Mouse (Mus musculus) adrenal gland, adult 2 months (tissue): Measurements from ENCODE around the gene Fam117a. TPM values are rescaled to one million over a fixed set of nuclear protein-coding genes. Genes with fewer than 3 reads are reported as not detected.
A peak's percentile ranks its signal among the peaks of the same experiment; 100 is the strongest.
"Not testable (repeated sequence)": the region's sequence is repeated elsewhere in the genome, so short reads cannot be mapped to it uniquely, and the experiment has no call there.

ENCODE experiments used
- DNase-seq: peaks from one replicate; pipeline ENCODE4 v3.0.0; 2021
- polyA plus RNA-seq: library from polyadenylated mRNA; depleted of rRNA; stranded (reverse); fragments of >200 nt; gene quantifications from 2 replicates; pipeline ENCODE4 v1.2.3, GENCODE M21; 2012
- total RNA-seq, 2 experiments: library from RNA; stranded (reverse); gene quantifications; 2 replicates each; pipeline ENCODE4 v1.2.3; 2021

Gene Fam117a
- total and polyA plus RNA-seq, 3 experiments: 16.6 to 27.0 (median 20.9) TPM

DNA sequence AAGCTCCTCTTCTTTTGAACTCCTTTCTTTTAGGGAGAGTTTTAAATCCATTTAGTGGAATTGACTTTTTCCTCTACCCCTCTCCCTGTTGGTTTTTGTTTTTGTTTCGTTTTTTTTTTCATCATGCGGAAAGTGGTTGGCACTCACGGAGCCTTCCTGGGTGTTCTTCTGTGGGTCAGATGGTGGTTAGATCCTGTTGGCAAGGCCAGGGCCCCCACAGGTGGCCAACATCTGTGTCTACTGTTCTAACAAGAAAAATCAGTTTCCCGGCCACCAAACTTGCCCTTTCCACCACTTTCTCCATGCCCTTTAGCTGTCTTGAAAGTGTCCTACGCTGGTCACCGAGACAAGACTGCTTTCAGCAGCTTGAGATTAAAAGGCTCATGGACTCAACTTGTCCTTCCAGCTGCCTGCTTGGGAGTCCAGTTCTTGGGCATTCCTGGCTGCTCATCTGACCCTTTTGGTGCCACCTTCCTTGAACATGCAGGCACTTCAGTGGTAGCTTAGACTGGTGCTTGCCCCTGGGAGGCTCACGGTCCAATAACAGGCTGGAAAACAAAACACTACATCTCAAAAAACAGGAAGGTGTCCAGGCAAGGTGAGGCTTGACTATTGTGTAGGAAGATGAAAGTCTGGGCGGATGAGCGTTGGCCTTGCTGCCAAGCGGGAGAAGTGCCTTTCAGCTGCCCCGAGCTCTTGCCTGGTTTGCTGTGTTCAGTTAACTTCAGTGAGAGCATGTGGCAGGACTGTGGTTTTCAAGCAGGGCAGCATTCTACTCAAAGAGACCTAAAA lies 56.1 kb downstream of the Fam117a start:
- no peak for DNase-seq

DNA sequence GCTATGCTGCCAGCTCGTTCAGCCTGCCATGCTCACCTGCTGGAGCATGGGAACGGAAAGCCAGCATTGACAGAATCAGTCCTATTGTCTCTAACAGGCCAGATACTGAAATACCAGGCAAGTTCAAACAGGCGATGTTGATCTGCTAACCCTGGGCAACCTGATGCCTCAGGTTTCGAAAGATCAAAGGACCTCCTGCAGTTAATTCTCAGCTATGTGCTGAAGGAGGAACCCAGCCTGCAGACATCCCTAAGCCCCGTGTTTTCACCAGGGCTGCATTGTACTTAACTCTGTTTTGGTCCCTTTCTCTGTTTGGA lies 56.6 kb downstream of the Fam117a start:
- DNase-seq: no peak

- DNase-seq: no peak
Measured at GRCm38 (mm10) chr11:95394112-95394511, 57.3 kb downstream of the Fam117a start.

- no peak for DNase-seq
Measured at GRCm38 (mm10) chr11:95396548-95396947, 59.7 kb downstream of the Fam117a start.

- DNase-seq: peak; percentile 65
Measured at GRCm38 (mm10) chr11:95397843-95398835, 61.3 kb downstream of the Fam117a start.

DNA sequence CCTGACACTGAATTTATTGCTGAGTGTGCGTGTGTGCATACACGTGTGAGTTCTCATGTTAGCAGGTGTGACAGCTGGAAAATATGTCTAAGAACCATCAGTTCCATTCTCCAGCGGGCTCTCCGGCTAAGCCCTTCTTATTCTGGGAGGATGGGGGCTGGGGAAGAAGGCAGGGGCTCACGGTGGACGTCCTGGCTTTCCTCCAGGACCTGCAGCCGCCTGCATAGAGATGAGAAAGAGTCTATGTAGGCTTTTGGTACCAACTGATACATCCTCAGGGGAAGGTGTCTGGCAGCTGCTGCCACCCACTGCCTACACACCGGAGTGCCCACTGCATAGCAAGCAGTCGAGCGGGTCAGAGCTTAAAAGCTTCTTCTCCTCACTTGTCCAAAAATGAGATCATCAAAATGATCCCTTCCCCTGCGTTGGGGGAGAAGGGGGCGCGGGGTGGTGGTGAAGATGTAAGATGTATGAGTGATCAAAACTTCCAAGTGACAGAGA lies 62.8 kb downstream of the Fam117a start:
- DNase-seq: no peak

GRCm38 (mm10) chr11:95401568-95401967 lies 64.8 kb downstream of the Fam117a start:
- DNase-seq: no peak

DNA sequence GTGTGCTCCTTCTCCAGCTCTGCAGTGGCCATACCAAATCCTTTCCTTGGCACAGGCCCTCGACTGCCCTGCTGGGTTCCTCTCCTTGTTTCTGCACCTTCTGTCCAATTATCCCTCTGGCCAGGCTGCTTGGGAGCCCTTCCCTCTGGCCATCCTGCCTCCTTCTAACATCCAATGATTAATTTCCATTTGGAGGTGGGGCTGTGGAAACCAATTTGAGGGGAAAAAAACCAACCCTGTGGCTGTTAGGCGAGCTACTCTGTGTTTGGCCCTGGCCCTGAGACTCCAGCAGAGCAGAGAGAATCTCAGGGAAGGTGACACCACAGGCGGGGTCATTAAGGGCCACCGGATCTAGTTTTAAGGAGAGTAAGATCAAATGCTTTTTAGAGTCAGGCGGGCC lies 65.4 kb downstream of the Fam117a start:
- DNase-seq: peak; percentile 79

- peak; percentile 83 for DNase-seq
Measured at GRCm38 (mm10) chr11:95402658-95403101, 65.9 kb downstream of the Fam117a start.

DNA sequence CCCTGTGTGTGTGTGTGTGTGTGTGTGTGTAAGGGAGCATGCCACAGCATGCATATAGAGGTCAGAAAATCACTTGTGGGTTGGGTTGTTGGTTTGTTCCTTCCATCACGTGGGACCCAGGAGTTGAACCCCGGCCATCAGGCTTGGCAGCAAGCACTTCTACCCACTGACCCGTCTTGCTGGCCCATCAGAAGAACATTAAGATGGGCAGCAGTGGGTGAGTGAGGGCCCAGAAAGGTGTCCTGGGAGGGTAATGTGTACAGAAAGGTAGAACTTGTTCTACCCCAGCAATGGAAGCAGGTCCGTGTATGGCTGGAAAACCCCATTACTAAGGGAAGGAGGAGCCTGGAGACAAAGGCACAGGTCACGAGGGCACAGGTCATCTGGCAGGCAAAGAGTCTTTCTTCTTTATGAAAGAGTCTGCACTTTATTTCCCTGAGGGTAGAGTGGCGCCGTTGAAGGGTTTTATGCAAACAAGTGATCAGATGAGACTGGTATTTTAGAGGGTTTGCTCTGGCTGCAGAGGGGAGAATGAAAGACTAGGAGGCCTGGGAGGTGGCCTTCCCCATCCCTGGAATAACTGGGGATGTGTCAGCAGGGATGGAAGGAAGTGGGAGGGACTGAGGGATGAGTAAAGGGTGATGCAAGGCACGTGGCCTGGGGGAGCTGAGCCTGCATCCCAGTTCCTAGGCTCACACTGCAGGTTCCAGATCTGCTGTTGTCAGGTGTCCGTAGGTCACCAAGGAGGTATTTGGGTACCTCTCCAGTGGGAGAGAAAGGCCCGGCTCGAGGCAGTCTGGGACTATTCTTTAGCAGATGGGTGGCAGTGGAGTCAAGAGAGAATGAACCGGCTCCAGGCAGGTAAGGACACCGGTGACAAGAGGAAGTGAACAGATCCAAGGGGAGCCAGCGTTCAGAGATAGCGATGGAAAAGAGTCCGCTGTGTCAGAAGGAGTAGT lies 66.8 kb downstream of the Fam117a start:
- peak; percentile 75 for DNase-seq

GRCm38 (mm10) chr11:95405771-95406170 lies 69.0 kb downstream of the Fam117a start:
- peak; percentile 41 for DNase-seq

- DNase-seq: not testable (repeated sequence)
Measured at GRCm38 (mm10) chr11:95406398-95406797, 69.6 kb downstream of the Fam117a start.

GRCm38 (mm10) chr11:95409450-95410112 lies 72.8 kb downstream of the Fam117a start:
- DNase-seq: no peak

DNA sequence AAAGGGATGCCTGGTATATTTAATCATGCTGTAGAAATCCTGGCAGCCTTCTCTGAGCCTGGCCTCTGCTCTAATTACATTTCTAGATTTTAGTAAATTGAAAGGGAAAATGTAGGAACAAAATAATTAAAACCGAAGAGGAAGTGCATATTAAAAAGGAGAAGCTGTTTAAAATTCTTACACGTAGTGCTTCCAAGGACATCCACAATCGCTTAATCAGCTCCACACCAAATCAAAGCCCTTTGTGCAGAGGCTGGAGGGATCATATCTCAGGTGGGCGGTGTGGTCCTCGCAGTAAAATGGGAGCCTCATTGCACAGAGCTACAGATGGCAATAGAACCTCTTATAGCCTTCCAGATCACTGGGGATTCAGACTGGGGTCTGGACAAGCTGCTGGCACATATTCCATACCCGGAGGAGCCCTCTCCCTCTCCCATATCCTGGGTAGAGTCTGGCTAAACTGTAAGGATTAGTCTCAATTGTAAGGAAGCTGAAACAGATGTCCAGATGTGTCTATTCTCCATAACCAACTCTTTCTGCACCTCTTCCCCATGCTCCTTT lies 74.7 kb downstream of the Fam117a start:
- no peak for DNase-seq

GRCm38 (mm10) chr11:95412615-95413014 lies 75.8 kb downstream of the Fam117a start:
- DNase-seq: peak; percentile 88

GRCm38 (mm10) chr11:95413641-95414535 lies 77.1 kb downstream of the Fam117a start, which contains the start of gene Spop:
Spop (plus strand) TSS chr11:95414080.
- DNase-seq: peak; percentile 95

GRCm38 (mm10) chr11:95414536-95415161 lies 77.8 kb downstream of the Fam117a start:
- DNase-seq: peak; percentile 95

- no peak for DNase-seq
Measured at GRCm38 (mm10) chr11:95415931-95416330, 79.1 kb downstream of the Fam117a start.

DNA sequence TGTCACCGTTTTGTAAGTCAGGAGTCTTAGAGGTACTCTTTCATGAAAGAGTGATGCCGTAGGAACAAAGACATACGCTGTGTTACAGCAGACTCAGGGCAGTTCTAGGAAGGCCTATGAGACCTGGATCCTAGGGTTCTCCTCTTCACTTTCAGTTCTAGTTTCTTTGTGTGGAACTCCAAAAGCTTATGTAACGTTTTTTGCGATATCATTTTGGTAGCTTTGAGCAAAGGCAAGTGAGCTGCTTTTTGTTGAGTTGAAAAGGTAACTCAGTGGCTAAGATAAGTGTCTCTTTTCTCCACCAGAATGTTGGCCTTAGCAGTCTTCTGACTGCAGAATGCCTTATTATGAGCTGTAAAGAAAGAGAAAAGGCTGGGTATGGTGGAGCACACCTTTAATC lies 80.5 kb downstream of the Fam117a start:
- no peak for DNase-seq
